Comparison of ENCODE assay signal across 10 mouse cellular contexts in genomic region chr4:120104599-120104998, GRCm38 (mm10). TPM values are rescaled to one million over a fixed set of nuclear protein-coding genes. Genes with fewer than 3 reads are reported as not detected.
DNase-seq lines count a peak whose midpoint lies in the region; ATAC-seq and TF ChIP-seq lines count a peak whose summit lies in the region.
"Had no signal": no experiment of that assay in that cellular context is flagged by ENCODE, and none has a peak within 500 bp of the region (broad histone marks: within the 10 kb centered on the region; RNA-seq: fewer than 3 reads in every experiment).

No protein-coding gene starts in this region.

- peak; percentile 63 to 80 for DNase-seq in left cerebral cortex, adult 18-20 months (ENCODE audit: low spot score in 2 of 2)
- DNase-seq in left cerebral cortex, adult 11 months (ENCODE audit: low spot score), result no peak
- peak; percentile 70 to 78 for DNase-seq in adrenal gland, adult 18-20 months (ENCODE audit: low spot score in 2 of 2)
- DNase-seq in embryo, embryonic 10 days (ENCODE audit: low spot score), result peak; percentile 72
- DNase-seq in liver, embryonic 14.5 days (ENCODE audit: low read depth in 3 of 3, low spot score in 3 of 3), result no peak
- DNase-seq in retina, postnatal 7 days (ENCODE audit: low read depth, low spot score), result peak; percentile 32
- peak; percentile 73 for DNase-seq in urinary bladder, postnatal 25 days (ENCODE audit: low spot score)
- DNase-seq: liver, embryonic 13.5 days had no signal

- H3K9me3 ChIP-seq in liver, embryonic 14.5 days (ENCODE audit: control insufficient read depth, low read length), result no peaks in the 10 kb centered on the region
- H3K9me3 ChIP-seq: embryonic facial prominence, embryonic 12.5 days; liver, embryonic 13.5 days had no signal

- H3K4me2 ChIP-seq in liver, embryonic 14.5 days (ENCODE audit: low read depth), result no peak overlapping the region
- H3K4me2 ChIP-seq: embryonic facial prominence, embryonic 12.5 days; liver, embryonic 13.5 days had no signal

- peak; percentile 59 to 70; a peak in 3 of 4 replicates for ATAC-seq in hematopoietic stem cell, adult 5-6 weeks (replicated peaks in 1 of 2; ENCODE audit: insufficient read depth in 1 of 2, low FRiP score in 2 of 2, low TSS enrichment in 1 of 2, low read depth in 1 of 2, poor library complexity in 2 of 2, severe bottlenecking in 2 of 2)
- ATAC-seq in liver, embryonic 14.5 days (ENCODE audit: insufficient read depth), result no peak

- no peaks in the 10 kb centered on the region for H3K27me3 ChIP-seq in liver, embryonic 14.5 days (ENCODE audit: control insufficient read depth, insufficient read depth, low read length)
- H3K27me3 ChIP-seq: embryonic facial prominence, embryonic 12.5 days; liver, embryonic 13.5 days had no signal

- H3K4me1 ChIP-seq in liver, embryonic 14.5 days (replicated peaks; ENCODE audit: control insufficient read depth in 2 of 2, insufficient read depth in 2 of 2, low read length in 1 of 2), result no peaks in the 10 kb centered on the region
- H3K4me1 ChIP-seq: embryonic facial prominence, embryonic 12.5 days; liver, embryonic 13.5 days had no signal

- WGBS in liver, embryonic 14.5 days (ENCODE audit: insufficient replicate concordance), result 38% methylated on average over 5 of the region's 5 CpGs

- H3K36me3 ChIP-seq in liver, embryonic 14.5 days (replicated peaks; ENCODE audit: control insufficient read depth, insufficient read depth, low read depth), result no peaks in the 10 kb centered on the region
- H3K36me3 ChIP-seq: embryonic facial prominence, embryonic 12.5 days; liver, embryonic 13.5 days had no signal

- no peak for TF ChIP-seq EP300 in liver, embryonic 14.5 days (IDR thresholded peaks at IDR 0.05; ENCODE audit: low read depth)

- H3K9ac ChIP-seq in liver, embryonic 14.5 days (replicated peaks), result no peak overlapping the region
- H3K9ac ChIP-seq: embryonic facial prominence, embryonic 12.5 days; liver, embryonic 13.5 days had no signal

- H3K27ac ChIP-seq in liver, embryonic 14.5 days, result no peak overlapping the region
- H3K27ac ChIP-seq: embryonic facial prominence, embryonic 12.5 days; liver, embryonic 13.5 days had no signal

- peak; percentile 70 for TF ChIP-seq CTCF in liver, embryonic 14.5 days (IDR thresholded peaks at IDR 0.05; ENCODE audit: low read depth)

- H3K4me3 ChIP-seq in liver, embryonic 14.5 days (ENCODE audit: insufficient read depth in 1 of 2, low read depth in 2 of 2, low read length in 2 of 2), result no peak overlapping the region
- H3K4me3 ChIP-seq: embryonic facial prominence, embryonic 12.5 days; liver, embryonic 13.5 days had no signal

RNA-seq across cellular contexts. Expression of gene AL607142.1, which starts 39.8 kb away (rescaled TPM):
- not detected for total RNA-seq in left cerebral cortex, adult 18-20 months (2021)
- total RNA-seq in adrenal gland, adult 18-20 months (2021), result not detected
- total RNA-seq in hematopoietic stem cell, adult 5-6 weeks (2017), result not detected in 2 replicates
- polyA plus RNA-seq in liver, embryonic 14.5 days (2012; rRNA removed), result not detected in 2 replicates
- not detected in 2 replicates for polyA plus RNA-seq in liver, embryonic 14.5 days (2014; fragmentation: Nextera tagmentation; extraction: Ambion mirVana)
- polyA plus RNA-seq: embryonic facial prominence, embryonic 12.5 days; liver, embryonic 13.5 days had no signal

RNA-seq across cellular contexts. Expression of gene Edn2, which starts 56.4 kb away (rescaled TPM):
- total RNA-seq in left cerebral cortex, adult 18-20 months (2021), result not detected
- under 1 TPM in 1 of 2 experiments, not detected in 1; 0.26 TPM for total RNA-seq in adrenal gland, adult 18-20 months (2021)
- not detected in 2 replicates for total RNA-seq in hematopoietic stem cell, adult 5-6 weeks (2017)
- polyA plus RNA-seq in liver, embryonic 14.5 days (2012; rRNA removed), result 0.06 TPM in 1 of 2 replicates, not detected in the other
- polyA plus RNA-seq in liver, embryonic 14.5 days (2014; fragmentation: Nextera tagmentation; extraction: Ambion mirVana), result 0.06 TPM in 1 of 2 replicates, not detected in the other

Comparison
In these comparisons a context has a peak if more than half of its experiments do, and no peak if none do; other contexts are left out.
1. DNase-seq: peak in left cerebral cortex, adult 18-20 months (2 of 2), adrenal gland, adult 18-20 months (2 of 2), embryo, embryonic 10 days (single experiment), retina, postnatal 7 days (single experiment) and urinary bladder, postnatal 25 days (single experiment); none in left cerebral cortex, adult 11 months (single experiment) and liver, embryonic 14.5 days (0 of 3).